Mouse (Mus musculus) ES-Bruce4 (cell line): ENCODE data around the gene Tnr.

ENCODE experiments used
- CTCF ChIP-seq: IDR thresholded peaks from one replicate; pipeline ENCODE4 v1.8.1; 2011; ENCODE audit warnings: low read depth, low read length
- EP300 ChIP-seq: IDR thresholded peaks from 2 replicates; pipeline ENCODE4 v1.6.1; 2011; ENCODE audit warnings: low read depth, low read length; ENCODE audit not compliant: insufficient read depth
- POLR2A ChIP-seq: IDR thresholded peaks from one replicate; pipeline ENCODE4 v1.8.1; 2011; ENCODE audit warnings: low read length; ENCODE audit not compliant: insufficient read depth

GRCm38 (mm10) chr1:159741237-159742002 is 217.9 kb downstream of the Tnr start:
- no peak for TF ChIP-seq POLR2A
- no peak for TF ChIP-seq CTCF
- no peak for TF ChIP-seq EP300
